Mouse (Mus musculus): ENCODE results near the gene Fam107b.

Fam107b gene

DNA sequence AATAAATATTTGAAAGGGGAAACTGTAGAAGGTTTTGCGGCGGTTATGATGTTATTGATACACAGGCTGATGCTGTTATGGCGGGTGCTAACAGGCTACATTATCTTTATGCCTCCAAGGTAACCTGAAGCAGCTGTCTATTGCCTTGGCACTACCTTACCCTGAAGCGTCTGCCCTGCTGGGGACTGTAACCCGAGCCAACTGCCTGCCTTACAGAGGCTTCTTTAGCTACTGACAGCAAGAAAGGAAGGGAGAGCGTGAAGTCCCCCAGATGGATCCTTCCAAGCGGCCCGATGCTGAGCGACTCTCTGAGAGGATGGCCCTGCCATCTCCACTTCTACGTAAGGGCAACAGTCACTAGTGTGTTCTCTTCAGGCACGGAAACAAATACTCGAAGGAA lies at the start of gene Fam107b:
Gene Fam107b, plus strand, starts transcription at position 303 of the 400 bp plus-strand sequence.
- DNase-seq: no peak

- DNase-seq: no peak
These were observed 47.7 kb upstream of the Fam107b start for GRCm38 (mm10) chr2:3522558-3522957.

GRCm38 (mm10) chr2:3526288-3526687 lies 44.0 kb upstream of the Fam107b start:
- no peak for DNase-seq

DNA sequence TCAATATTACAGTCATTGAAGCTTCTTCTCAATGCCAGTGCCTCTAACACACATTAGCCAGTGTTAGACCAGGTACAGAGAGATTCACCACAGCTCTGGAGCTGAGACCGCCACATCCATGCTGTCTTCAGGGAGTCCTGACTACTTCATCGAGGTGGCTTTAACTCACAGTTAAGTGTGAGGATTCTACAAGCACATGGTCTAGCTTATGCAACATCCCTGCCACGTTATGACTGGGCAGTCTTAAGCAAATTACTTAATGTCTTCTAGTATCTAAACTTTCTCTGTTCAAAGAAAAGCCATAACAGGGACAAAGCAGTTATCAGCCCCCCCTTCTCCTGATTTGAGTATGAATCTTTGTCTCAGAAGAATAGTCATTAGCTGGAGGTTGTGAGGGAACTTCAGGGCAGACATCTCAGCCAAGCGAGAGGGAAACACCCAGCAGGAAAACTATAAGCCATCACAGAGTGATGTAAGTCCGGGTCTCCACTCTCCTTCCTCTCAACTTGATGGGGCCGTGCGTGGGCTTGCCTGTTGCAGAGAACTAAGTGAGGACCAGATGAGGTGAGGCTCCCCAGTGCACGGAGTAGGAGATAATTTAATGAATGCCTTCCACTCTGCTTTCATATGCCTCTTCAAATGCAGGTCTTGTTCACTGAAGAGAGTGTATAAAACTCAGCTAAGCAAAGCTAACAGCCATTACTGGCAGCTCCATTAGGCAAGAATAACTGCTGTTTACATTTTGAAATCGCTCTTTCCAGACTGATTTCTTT lies 28.8 kb upstream of the Fam107b start:
- DNase-seq: no peak

GRCm38 (mm10) chr2:3546055-3546454 lies 24.2 kb upstream of the Fam107b start:
- DNase-seq: no peak

DNA sequence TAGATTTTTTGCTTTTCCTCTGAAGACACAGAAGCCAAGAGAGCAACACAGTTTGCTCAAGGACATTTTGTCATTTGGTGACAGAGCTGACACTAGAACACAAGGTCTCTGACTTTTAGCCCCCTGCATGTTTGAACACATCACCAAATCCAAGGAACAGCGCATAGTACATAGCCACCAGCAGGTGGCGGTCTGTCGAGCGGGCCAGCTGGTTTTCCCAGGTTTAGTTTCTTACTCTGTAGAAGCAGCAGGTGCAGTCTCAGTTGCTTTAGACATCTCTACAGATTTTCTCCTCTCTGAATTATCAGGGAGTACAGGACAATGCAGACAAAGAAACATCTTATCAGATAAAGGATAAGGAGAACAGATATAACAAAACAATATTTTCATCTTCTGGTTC lies 23.7 kb upstream of the Fam107b start:
- peak; percentile 67 to 68 for DNase-seq

GRCm38 (mm10) chr2:3570606-3571005 lies 318 bp downstream of the Fam107b start:
- peak; percentile 4 to 40 for DNase-seq

DNA sequence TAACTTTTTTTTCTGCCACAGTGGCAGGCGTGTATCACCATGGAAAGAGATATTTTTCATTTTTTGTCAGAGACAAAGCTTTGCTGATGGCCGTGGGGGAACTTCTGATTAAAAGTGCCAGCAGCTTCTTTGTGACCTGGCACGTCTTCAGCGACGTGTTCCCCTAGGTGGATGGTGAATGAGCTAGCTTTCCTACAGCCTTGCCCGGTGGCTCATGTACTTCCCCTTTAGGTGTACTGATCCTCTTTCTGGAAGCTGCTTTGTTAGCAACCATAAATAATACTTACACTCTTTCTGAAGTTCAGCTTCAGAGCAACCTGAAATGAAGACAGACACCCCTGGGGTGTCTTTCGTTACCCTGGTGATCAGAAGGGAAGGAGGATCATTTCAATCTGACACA lies 3.6 kb downstream of the Fam107b start:
- DNase-seq: no peak

DNA sequence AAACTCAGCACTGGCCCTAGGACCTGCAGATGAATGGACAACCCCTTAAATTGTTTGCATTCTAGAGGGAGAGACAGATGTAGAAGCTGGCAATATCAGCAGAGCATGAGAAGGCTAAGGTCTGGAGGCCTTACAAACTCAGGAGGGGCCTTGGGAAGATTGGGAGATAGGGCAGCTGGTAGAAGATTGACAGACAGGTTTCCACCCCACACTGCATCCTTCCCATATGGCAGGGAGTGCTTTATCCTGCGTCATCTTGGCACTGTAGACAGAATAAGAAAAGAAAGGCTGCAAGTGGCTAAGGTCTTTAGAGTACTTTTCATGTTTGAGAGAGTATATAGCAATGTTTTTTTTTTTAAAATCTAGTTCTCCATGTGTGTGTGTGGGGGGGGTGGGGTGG lies 4.9 kb downstream of the Fam107b start:
- no peak for DNase-seq

- peak; percentile 15 to 40 for DNase-seq
These were observed 6.1 kb downstream of the Fam107b start for GRCm38 (mm10) chr2:3576346-3576745.

GRCm38 (mm10) chr2:3577216-3577615 lies 6.9 kb downstream of the Fam107b start:
- no peak for DNase-seq

GRCm38 (mm10) chr2:3578180-3578902 lies 8.1 kb downstream of the Fam107b start:
- no peak for DNase-seq

DNA sequence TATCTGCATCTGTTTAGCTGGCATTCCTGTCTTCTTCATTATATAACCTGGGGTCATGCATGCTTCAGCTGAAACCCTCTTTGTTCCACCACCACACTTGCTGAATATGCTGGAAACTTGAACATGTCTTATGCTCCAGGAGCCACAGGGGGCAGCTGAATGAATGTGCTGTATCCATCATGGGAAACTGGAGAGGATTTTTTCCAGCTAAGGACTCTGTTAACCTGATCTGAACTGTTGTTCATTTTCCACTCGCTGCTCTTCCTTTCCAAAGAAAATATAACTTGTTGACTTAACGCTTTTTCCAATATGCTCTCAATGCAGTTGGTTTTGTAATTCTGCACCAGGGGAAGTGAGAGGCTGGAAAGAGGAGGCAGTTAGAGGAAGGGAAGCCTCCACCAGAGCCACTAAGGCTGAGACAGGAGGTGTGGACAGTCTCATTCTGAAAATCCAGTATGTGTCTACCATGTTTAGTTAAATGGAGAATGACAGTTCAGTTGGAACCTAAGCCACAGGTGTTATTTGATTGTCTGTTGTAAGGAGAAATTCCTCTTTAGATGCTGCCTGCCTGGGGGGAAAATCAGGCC lies 9.1 kb downstream of the Fam107b start:
- DNase-seq: peak in 1 of 2 experiments; percentile 43

GRCm38 (mm10) chr2:3582830-3583229 lies 12.5 kb downstream of the Fam107b start:
- DNase-seq: no peak

DNA sequence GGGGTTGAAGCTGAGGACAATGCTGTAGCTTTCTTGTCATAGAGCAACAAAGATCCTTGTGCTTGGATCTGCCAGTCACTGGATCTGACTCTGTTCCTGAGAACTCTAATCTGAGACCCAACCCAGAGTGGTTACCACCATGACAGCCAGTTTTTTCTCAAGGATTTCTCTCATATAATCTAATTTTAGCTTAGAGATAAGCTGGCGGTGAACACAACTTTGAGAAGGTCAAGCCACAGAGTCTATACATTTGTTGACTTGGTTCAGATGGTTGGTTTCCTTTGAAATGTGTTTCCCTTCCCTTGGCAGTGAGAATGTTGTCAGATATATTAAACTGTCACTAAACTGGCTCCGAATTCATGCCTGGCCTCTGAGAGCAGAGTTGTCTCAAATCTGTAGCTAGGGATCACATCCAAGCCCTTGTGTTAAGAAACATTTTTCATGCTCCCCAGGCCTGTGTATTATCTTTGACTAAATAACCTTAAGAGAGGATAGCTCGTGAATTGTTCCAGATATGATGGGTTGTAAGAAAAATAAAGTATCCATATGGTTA lies 15.0 kb downstream of the Fam107b start:
- no peak for DNase-seq

DNA sequence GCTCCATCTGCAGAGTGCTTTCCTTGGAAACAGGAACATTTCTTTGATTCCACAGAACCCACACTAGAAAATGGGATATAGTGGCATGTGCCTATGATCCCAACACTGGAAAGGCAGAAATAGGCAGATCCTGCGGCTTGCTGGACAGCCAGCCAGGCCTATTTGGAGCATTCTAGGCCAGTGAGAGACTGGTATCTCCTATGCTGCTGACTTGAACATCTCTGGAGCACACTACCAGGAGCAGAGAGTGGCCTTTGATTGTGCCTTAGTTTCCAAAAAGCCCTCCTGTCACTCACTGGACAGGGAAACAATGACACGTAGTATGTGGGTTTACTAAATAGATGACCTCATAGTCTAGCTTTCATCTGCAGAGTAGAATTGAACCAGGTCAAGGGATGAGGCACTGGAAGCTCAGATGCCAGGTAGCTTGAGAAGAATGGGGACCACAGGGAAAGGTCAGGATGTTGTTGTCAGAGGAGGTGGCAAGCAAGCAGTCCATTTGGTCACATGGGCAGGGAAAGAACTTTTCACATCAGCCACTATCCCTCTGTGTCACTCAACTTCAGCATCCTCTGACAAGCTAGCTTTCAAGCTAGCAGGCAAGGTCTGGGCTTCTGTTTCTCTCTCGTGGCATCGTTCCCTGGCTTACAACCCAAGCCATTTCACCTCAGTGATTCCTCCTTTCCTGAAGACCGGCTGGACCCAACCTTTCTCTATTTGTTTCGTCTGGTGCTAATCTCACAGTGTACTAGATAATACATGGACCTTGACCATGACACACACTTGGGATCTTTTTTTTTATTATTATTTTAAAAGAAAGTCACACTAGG lies 20.0 kb downstream of the Fam107b start:
- no peak for DNase-seq

DNA sequence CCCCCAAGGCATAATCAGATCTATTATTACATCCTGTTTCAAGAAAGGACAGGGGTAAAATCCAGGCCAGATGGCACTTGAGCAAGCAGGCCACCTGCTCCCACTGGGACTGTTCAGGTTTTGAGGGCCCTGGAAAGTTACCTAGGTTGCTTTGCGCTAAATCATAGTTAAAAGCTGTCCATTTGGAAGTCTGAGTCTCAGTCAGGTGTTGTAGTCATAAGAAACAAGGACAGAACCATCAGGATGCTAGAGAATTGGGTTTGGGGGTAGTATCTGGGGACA lies 20.6 kb downstream of the Fam107b start:
- no peak for DNase-seq

DNA sequence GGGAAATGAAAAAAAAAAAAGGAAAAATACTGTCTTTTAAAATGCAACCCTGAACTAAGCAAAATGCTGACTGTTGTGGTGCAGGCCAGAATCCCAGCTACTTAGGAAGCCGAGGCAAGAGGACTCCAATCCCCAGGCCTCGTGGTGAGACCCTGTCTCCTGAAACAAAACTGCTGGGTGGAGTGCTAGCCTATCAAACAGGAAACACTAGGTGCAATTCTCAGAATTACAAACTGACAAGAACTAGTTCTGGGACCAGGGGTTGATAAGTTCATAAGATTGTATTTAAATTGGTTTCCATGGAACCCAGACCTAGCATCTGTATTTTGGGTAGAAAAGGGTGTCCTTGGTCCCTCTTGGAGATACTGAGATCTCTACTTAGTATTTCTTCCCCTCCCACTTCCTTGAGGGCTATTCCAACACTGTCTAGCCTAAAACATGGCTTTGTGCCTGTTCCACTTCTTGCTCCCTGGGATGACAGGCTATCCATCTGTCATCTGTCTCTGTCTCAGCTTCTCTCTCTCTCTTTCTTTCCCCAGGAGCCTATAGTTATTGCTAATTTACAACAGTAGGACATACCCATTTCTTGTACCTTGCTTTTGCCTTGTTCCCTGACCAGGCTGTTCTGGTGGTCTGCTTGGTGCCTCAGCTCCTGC lies 24.5 kb downstream of the Fam107b start:
- DNase-seq: no peak

DNA sequence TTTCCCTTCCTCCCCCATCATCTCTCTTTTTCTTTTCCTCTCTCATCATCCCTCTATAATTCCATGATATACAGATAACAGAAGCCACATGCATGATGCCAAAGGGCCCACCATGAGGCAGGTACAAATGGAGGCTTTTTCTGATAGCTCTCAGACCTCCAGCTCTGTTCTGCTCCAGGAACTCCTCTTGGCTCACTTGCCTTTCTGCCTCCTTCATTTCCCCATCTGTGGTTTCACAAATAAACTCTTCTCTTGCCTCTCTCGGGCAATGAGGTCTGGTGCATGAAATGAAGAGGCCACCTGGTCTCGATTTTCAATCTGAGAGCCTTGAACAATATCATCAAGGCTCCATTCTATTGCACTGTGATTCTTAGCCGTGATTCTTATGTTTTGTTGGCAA lies 30.1 kb downstream of the Fam107b start:
- DNase-seq: no peak

- no peak for DNase-seq
These were observed 32.3 kb downstream of the Fam107b start for GRCm38 (mm10) chr2:3602599-3602998.

GRCm38 (mm10) chr2:3603181-3603580 lies 32.9 kb downstream of the Fam107b start:
- DNase-seq: no peak
